Mouse (Mus musculus) bone marrow, adult 2 months (tissue): ENCODE results near the gene Dnase1l3. TPM values are rescaled to one million over a fixed set of nuclear protein-coding genes. Genes with fewer than 3 reads are reported as not detected.

ENCODE experiments used
- H3K27ac ChIP-seq: fragments of 200-500 bp; 2 replicates; pipeline ENCODE4 v1.5.1; 2012; ENCODE audit warnings: low read depth, mild to moderate bottlenecking, control low read depth, inconsistent platforms, low read length; ENCODE audit not compliant: control insufficient read depth, poor library complexity, insufficient read depth
- H3K4me1 ChIP-seq: fragments of 200-500 bp; 2 replicates; pipeline ENCODE4 v1.6.1; 2011; ENCODE audit warnings: low read length; ENCODE audit not compliant: control insufficient read depth, insufficient read depth
- H3K4me3 ChIP-seq: fragments of 200-500 bp; replicated peaks from 2 replicates; pipeline ENCODE3; 2011; ENCODE audit warnings: mild to moderate bottlenecking, low read depth, low read length, control low read depth; ENCODE audit not compliant: control insufficient read depth
- CTCF ChIP-seq: fragments of 200-500 bp; IDR thresholded peaks from 2 replicates; pipeline ENCODE4 v1.5.1; 2011; ENCODE audit warnings: low read length, control low read depth; ENCODE audit not compliant: control insufficient read depth, insufficient read depth
- POLR2A ChIP-seq: fragments of 200-500 bp; IDR thresholded peaks from 2 replicates; pipeline ENCODE4 v1.6.1; 2011; ENCODE audit warnings: low read depth, mild to moderate bottlenecking, control low read depth, low read length, borderline replicate concordance; ENCODE audit not compliant: control insufficient read depth
- WGBS: fragments of 180-500 bp; shearing (Covaris S2); methylation state at CpG from one replicate; pipeline ENCODE4 v1.1.7; 2018; 5-methylcytosine and 5-hydroxymethylcytosine counted together
- polyA plus RNA-seq: library from polyadenylated mRNA; stranded (reverse); fragments of >200 nt; gene quantifications from 2 replicates; pipeline ENCODE4 v1.2.4, GENCODE M21; 2011; ENCODE audit warnings: low replicate concordance; ENCODE audit not compliant: missing spikeins, insufficient read depth, insufficient read length

The Dnase1l3 gene
- polyA plus RNA-seq, 1 experiment, result 1.6 TPM

GRCm38 (mm10) chr14:7923635-7924034 is 70.7 kb downstream of the Dnase1l3 start:
- Histone ChIP-seq H3K4me1 (peaks cover 9% of the 10 kb centered on the region), H3K27ac (no peak overlapping the region), H3K4me3 (no peak overlapping the region)
- TF ChIP-seq CTCF (no peak), POLR2A (no peak)

DNA sequence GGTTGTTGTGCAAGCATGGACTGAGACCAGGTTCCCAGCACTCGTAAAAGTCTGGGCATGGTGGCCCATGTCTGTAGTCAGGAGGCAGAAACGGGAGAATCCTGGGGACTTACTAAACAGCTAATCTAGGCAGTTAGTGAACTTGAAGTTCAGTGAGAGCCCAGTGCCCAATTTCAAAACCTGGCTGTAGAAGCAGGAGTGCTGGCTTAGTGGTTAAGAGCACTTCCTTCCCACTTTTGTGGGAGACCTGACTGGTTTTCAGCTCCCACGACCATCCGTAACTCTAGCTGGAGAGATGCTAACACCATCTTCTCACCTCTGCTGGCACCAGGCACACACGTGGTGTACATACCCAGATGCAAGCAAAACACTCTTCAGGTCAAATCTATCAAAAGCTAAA is 72.9 kb downstream of the Dnase1l3 start:
- TF ChIP-seq POLR2A (no peak), CTCF (no peak)
- H3K4me1 ChIP-seq, result peaks cover 12% of the 10 kb centered on the region
- WGBS, result 8% methylated on average over 5 of the region's 5 CpGs
- no peak overlapping the region for H3K4me3 ChIP-seq
- no peak overlapping the region for H3K27ac ChIP-seq

- Histone ChIP-seq H3K4me3 (no peak overlapping the region), H3K27ac (no peak overlapping the region), H3K4me1 (peaks cover 12% of the 10 kb centered on the region)
- 73% methylated on average over 4 of the region's 4 CpGs for WGBS
- no peak for TF ChIP-seq CTCF
- no peak for TF ChIP-seq POLR2A
Observed at GRCm38 (mm10) chr14:7919921-7920320, 74.5 kb downstream of the Dnase1l3 start.

GRCm38 (mm10) chr14:7919309-7919708 is 75.1 kb downstream of the Dnase1l3 start:
- 50% methylated on average over 5 of the region's 5 CpGs for WGBS
- Histone ChIP-seq H3K4me3 (no peak overlapping the region), H3K27ac (no peak overlapping the region), H3K4me1 (peaks cover 12% of the 10 kb centered on the region)
- TF ChIP-seq CTCF (no peak), POLR2A (no peak)

DNA sequence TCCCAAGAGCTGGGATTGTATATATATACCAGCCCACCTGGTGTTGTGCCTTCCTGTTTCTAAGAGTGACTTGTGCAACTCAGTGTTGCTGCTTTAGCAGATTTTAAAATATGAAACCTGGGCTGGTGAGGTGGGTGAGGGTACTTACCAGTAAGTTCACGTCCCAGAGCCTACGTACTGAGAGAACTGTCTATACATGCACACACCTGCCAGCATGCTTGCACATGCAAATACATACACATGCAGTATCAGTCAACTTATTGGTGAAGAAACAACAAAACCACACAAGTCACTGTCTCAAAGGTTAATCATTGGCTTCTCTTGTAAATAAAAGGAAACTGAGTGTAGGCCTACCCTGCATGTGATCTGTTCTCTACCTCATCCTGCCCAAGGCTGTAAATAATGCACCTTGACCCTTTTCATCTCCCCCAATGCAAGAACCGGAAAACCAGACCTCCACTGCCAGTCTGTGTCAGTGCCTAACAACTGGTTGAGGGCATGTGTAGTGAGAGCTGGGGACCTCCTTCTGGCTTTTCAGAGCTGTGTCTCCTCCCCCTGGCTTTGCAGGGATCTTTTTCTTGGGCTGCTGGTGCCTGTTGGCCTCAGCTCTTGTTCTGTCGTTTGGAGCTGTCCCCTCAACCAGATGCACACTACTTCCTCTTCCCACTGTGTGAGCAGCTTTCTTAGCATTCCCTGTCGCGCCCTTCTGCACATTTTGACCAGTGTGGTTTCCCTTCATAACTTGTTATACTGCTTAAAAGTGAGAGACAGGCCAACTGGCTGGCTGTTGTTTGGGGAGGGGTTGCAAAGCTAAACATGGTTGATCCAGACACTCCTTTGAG is 76.0 kb downstream of the Dnase1l3 start:
- H3K4me3 ChIP-seq, result no peak overlapping the region
- 31% methylated on average over 6 of the region's 6 CpGs for WGBS
- H3K4me1 ChIP-seq, result peaks cover 13% of the 10 kb centered on the region
- H3K27ac ChIP-seq, result no peak overlapping the region
- no peak for TF ChIP-seq CTCF
- no peak for TF ChIP-seq POLR2A

Other genes starting within 250 kb of the Dnase1l3 start
- not detected in 2 replicates for gene Gm26661, start 203.0 kb downstream of the Dnase1l3 start, polyA plus RNA-seq
- gene Flnb, start 176.6 kb downstream of the Dnase1l3 start, polyA plus RNA-seq, result 2.9 and 5.4 TPM in 2 replicates
- not detected in 2 replicates for gene Gm45521, start 37.3 kb downstream of the Dnase1l3 start, polyA plus RNA-seq
- gene Abhd6, start 8.3 kb upstream of the Dnase1l3 start, polyA plus RNA-seq, result 3.6 TPM in 1 of 2 replicates, not detected in the other
- 10.6 and 20.7 TPM in 2 replicates for gene Rpp14, start 85.8 kb upstream of the Dnase1l3 start, polyA plus RNA-seq
- gene Pxk, start 103.6 kb upstream of the Dnase1l3 start, polyA plus RNA-seq, result 7.1 and 21.9 TPM in 2 replicates
- 60.0 and 77.9 TPM in 2 replicates for gene Pdhb, start 178.5 kb upstream of the Dnase1l3 start, polyA plus RNA-seq
- 6.8 and 7.7 TPM in 2 replicates for gene Kctd6, start 219.6 kb upstream of the Dnase1l3 start, polyA plus RNA-seq